Mouse (Mus musculus) MEL-GATA-1-ER (cell line): ENCODE data around the gene Gpr137b.
A peak's percentile ranks its signal among the peaks of the same experiment; 100 is the strongest.
"Not testable (repeated sequence)": the region's sequence is repeated elsewhere in the genome, so short reads cannot be mapped to it uniquely, and the experiment has no call there.

Experiments used
- DNase-seq: peaks from one replicate; pipeline ENCODE4 v3.0.0-alpha.2; 2012; ENCODE audit warnings: low read depth; ENCODE audit errors: extremely low read depth

Gene Gpr137b

DNA sequence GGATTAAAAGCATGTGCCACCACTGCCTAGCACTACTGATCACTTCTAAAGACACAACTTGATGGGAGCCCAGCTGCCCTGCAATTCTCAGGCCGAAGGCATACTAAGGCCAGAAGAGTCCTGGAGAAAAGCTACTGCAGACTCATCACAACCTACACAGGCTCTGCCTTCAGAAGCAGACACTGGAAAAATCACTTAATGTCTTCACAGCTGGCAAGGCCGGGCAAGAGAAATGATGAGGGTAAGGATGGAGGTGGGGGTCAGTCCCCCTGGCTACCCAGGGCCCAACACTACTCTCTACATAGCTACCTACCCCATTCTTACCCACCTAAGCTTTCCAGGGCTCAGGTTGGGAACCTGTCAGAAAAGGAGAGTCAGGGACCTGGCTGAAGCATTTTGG, 27.4 kb downstream of the Gpr137b start:
- DNase-seq: not testable (repeated sequence)

DNA sequence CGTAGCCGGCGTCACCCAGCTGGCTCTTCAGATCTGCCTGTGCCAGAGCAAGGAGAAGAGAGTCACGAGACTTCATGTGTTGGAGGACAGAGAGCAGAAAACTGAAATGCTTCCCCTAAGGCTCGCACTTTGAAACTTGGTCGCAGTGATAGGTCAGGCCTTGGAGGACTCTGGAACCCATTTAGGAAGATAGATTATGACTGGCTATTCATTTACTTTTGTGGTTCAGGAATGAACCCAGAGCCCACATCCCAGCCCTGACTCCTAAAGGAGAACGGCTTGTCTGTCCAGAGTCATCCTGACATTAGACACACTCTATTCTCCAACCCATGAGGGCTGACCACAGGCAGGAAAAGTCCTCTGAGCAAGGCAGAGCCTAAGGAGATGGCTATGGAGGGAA, 30.3 kb downstream of the Gpr137b start:
- DNase-seq: not testable (repeated sequence)

DNA sequence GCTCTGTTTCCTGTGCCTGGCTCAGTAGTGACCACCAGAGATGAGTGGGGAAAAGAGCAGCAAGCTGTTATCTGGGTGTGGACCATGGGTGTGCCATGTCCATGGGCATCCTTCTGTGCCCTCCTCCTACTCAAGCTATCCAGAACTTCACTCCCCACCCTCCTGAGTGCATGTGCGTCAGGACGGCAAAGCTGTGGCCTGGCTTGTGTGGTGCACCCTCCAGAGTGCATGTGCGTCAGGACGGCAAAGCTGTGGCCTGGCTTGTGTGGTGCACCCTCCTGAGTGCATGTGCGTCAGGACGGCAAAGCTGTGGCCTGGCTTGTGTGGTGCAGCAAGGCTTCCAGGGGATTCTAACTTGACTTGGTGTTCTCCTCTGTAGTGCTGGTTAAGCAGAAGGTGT, 31.6 kb downstream of the Gpr137b start:
- not testable (repeated sequence) for DNase-seq

DNA sequence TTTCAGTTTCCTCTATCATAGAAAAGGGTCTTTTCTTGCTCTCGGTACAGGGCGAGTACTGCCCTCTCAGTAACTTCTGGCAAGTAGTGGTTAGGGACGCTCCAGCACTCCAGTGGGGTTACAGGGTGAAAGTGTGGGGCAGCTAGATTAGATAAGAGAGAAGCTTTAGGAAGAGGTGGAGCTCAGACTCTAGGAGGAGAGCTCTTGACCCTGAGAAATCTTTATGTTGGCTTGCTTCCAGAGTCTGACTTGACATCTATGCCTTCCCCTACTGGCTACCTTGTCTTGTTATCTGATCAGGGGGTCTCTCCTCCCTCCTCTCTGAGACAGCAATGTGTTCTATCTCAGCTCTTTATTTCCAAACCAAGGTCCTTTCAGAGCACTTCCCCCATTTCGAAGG, 33.8 kb downstream of the Gpr137b start:
- peak; percentile 43 for DNase-seq

DNA sequence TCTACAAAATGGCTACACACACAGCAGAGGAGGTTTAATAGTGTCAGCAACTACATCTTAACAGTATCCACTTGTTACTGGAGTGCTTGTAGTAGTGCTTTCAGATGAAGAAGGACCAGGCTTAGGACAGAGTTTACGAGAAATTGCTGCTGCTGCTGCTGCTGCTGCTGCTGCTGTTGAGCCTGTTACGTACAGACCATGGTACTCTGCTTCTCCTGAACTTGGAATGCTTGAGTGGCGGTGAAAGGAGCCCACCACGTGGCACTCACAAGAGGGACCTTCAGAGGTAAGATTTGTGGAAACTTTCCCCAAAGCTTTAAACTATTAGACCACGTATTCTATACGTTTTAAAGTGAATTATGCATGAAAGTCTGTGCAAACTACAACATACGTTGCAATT, 35.2 kb downstream of the Gpr137b start:
- not testable (repeated sequence) for DNase-seq

- DNase-seq: not testable (repeated sequence)
These were observed 35.7 kb downstream of the Gpr137b start for GRCm38 (mm10) chr13:13358097-13358496.

GRCm38 (mm10) chr13:13352113-13352512, 41.7 kb downstream of the Gpr137b start:
- not testable (repeated sequence) for DNase-seq

DNA sequence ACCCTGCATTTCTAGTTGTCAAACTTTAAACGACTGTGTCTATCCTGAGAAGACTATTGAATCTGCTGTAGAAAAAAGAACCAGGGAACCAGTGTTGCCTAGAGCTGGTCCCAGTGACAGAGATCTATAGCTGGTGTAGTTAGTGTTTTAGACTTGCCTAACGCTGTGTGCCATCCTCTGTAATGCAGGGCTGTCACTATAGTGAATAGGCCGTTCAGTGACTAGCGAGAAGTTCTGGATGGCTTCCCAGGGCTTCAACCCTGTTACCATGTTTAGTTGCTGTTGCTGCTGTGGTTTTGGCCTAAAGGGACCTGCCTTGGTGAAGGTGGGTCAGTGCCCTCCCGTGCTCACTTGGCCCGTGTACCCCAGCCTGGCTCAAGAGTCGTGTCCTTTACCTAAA, 43.1 kb downstream of the Gpr137b start:
- not testable (repeated sequence) for DNase-seq

DNA sequence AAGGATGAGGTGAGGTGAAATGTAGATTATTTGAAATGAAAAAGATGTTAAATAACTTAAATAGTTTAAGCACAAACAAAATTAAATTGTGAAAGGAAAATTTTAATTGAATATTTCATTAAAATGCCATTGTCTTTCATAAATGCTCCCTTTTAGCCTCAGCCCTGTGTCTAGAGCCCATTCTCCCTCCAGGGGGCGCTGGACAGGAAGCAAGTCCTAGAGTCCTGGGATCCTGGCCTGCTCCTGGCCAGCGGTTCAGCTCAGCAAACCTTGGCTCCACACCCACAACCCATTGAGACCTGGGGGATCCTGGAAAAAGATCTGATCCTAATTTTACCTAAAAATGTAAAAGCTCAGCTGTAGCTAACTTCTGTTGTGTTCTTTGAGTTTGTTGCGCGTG, 44.5 kb downstream of the Gpr137b start:
- DNase-seq: no peak

GRCm38 (mm10) chr13:13347634-13348412, 46.0 kb downstream of the Gpr137b start:
- not testable (repeated sequence) for DNase-seq

- DNase-seq: not testable (repeated sequence)
These were observed 56.5 kb downstream of the Gpr137b start for GRCm38 (mm10) chr13:13337361-13337760.

- DNase-seq: peak; percentile 11
These were observed 64.9 kb downstream of the Gpr137b start for GRCm38 (mm10) chr13:13328876-13329275.
